Mouse (Mus musculus) megakaryocyte-erythroid progenitor cell, adult 5-6 weeks (primary cell): Measurements from ENCODE around the gene 4933415A04Rik. TPM values are rescaled to one million over a fixed set of nuclear protein-coding genes. Genes with fewer than 3 reads are reported as not detected.

Experiments used
- ATAC-seq: replicated peaks from 2 replicates; pipeline ENCODE4 v1.8.0; 2016; ENCODE audit warnings: mild to moderate bottlenecking, inconsistent platforms; ENCODE audit not compliant: severe bottlenecking, poor library complexity, low FRiP score, low TSS enrichment
- total RNA-seq, 2 experiments: library from RNA; stranded (forward) in 1 of 2; stranded (reverse) in 1 of 2; fragments of 200-1000, 215-1000 nt in 1 of 2; fragments of >200 nt in 1 of 2; fragmentation: Nextera tagmentation in 1 of 2; gene quantifications; 2 replicates each; pipeline ENCODE4 v1.2.3; 2014 to 2017

The 4933415A04Rik gene
- not detected in 2 replicates for total RNA-seq (2014; fragmentation: Nextera tagmentation)
- not detected in 2 replicates for total RNA-seq (2017)

- ATAC-seq: peak; percentile 70; the same call in 1 of the 2 replicates
Observed at GRCm38 (mm10) chr11:43586324-43587090, at the start of gene 4933415A04Rik. Gene 4933415A04Rik (plus strand): TSS chr11:43587040.

- ATAC-seq: no peak
Observed at GRCm38 (mm10) chr11:43537074-43537473, 49.8 kb upstream of the 4933415A04Rik start.

DNA sequence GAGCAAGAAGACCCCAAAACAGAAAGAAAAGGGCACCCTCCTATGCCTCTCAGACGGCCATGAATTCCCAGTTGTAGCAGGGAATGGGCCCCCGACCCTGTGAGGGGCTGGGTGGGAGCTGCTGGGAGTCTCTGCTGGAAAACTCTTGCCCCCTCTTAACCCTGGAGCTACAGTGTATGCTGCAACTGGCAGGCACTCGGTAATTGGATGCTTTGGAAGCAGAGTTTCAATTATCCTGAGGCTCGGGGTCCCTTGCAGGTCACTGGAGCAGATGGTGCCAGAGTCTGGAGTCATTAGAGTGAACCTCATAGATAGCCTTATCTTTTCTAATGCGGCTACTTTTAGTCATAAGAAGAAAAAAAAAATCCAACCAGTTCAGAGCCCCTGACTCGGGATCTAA, 47.0 kb upstream of the 4933415A04Rik start:
- ATAC-seq: no peak

DNA sequence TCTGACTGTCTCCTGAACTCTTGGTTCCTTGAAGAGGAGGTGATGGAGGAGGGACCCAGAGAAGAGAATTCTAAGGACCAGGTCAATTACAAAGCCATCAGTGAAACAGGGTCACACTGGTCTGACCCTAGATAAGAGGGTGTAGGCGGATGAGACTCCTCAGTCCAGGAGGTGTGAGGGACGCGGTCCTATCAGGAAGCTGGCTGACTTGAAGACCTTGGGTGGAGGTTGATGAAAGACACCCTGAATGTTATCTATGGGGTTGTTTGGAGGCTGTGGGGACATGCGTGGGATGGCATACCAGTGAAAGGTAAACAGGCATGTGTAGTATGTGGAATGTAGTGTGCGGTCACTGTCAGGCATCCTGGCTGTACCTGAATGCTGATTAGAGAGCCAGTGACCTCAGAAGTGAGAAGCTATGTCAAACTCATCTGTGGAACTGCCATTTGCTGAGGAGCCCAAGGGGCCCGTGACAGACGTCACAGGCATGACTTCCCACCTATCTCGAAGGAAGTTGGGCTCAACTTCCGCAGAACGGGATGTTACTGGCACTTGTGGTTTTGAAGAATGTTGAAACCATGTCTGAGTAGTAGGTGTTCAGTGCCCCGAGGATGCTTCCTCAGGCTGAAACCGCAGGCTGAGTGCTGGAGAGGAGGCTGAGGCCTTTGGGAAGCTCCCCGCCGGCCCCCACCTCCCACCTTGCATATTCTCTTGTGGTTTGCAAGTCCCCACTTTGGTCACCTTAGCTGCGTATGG, 43.0 kb upstream of the 4933415A04Rik start:
- no peak for ATAC-seq

- ATAC-seq: no peak
Observed at GRCm38 (mm10) chr11:43544819-43545218, 42.0 kb upstream of the 4933415A04Rik start.

DNA sequence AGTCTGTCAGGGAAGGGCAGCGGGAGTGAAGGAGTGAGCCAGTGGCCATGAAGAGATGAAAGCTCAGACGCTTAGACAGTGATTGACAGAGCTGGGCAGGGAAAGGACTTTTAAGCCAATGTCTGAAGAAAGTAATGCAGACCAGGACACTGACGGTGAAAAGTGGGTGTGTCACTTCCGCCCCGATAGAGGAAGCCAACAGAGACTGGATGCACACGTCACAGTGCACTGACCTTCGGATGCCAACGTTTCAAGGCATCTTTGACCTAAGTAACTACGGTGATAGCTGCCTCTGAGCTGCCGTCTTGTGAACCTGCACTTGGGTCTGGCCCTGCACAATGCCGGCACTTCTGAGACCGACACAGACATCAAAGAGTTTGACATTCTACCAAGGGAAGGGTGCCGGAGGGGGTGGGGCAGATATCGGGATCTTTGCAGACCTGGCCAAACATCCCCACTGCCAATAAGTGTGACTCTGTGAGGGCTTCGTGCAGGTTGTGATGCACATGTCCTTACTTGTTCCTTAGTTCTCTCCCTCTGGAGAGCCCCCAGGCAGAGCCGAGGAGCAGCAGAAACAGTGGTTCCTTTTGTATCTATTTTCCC, 40.9 kb upstream of the 4933415A04Rik start:
- no peak for ATAC-seq

- no peak for ATAC-seq
Observed at GRCm38 (mm10) chr11:43546678-43547077, 40.2 kb upstream of the 4933415A04Rik start.

DNA sequence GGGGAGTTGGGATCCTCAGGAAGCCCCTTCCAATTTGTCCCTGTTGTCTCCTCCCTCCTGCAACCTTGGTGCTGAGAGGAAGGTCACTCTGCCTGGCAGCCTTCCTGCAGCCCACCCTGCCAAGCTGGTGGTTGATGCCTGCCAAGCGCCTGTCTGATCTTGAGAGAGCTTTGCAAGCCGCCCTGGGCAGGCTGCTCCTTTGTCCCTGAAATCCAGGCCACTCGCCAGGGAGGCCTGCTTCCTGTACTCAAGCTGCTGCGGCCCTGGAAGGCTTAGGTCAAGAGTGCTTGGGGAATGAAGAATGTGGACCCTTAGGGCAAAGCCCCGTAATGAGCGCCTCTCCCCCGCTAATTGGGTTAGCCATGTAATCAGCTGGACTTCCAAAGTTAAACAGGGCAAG, 38.7 kb upstream of the 4933415A04Rik start:
- ATAC-seq: no peak

GRCm38 (mm10) chr11:43548657-43549435, 38.0 kb upstream of the 4933415A04Rik start:
- ATAC-seq: no peak

GRCm38 (mm10) chr11:43549701-43550100, 37.1 kb upstream of the 4933415A04Rik start:
- ATAC-seq: no peak

DNA sequence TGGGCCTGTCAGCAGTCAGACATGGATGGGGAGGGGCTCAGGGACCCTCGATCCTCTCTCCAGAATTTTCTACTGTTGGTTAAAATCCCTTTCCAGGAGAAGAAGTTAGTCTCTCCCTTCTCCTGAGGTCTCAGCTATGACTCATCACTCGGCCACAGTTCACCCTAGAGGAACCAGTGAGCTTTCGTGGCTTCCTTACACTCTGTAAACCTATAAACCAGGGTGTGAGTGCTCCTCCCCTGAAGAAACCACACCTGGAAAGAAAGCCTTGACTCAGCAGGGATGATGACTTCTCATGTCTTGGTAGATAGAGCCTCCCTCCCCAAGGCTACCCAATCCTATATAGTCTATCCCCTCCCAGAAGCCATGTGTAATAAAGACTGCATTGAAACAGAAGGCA, 35.1 kb upstream of the 4933415A04Rik start:
- no peak for ATAC-seq

- ATAC-seq: no peak
Observed at GRCm38 (mm10) chr11:43552675-43553074, 34.2 kb upstream of the 4933415A04Rik start.

- no peak for ATAC-seq
Observed at GRCm38 (mm10) chr11:43556538-43556937, 30.3 kb upstream of the 4933415A04Rik start.

DNA sequence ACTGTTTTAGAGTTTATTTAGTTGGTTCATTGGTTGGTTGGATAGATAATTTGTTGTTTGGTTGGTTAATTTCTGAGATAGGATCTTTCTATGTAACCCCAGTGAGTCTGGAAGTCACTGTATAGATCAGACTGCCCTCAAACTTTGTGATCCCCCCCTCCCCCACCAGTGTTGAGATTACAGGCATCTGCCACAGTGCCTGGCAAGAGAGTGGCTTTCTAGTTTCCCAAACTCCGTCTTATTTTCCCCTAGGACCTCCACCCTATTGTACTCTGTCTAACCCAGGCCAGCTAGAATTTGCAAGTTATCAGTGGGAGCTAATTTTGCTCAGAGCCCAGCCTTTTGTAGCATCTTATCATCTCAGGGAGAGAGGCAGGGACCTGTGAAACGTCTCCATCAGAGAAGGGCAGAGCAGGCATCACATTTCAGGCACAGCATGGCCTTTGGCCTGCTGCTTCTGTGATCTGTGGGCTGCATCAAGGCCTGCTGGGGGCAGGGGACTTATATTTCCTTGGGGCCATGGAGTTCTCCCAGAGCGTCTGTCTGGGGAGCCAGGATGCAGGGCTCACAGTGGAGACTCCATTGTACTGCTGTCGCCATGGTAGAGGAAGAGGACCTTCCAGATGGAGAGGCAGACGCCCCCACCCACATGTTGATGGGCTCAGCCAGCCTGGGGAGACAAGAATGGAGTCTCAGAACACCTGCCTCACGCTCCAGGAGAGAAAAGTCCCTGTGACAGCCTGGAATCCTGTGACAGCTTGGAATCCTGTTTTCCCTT, 27.1 kb upstream of the 4933415A04Rik start:
- ATAC-seq: no peak

- no peak for ATAC-seq
Observed at GRCm38 (mm10) chr11:43563654-43564244, 23.1 kb upstream of the 4933415A04Rik start.

GRCm38 (mm10) chr11:43565414-43565813, 21.4 kb upstream of the 4933415A04Rik start:
- ATAC-seq: no peak

GRCm38 (mm10) chr11:43565852-43566251, 21.0 kb upstream of the 4933415A04Rik start:
- ATAC-seq: no peak

- ATAC-seq: no peak
Observed at GRCm38 (mm10) chr11:43566696-43567095, 20.1 kb upstream of the 4933415A04Rik start.
